Mouse (Mus musculus) bone marrow macrophage, adult 2 months (primary cell): Measurements from ENCODE around the gene Olfr646. TPM values are rescaled to one million over a fixed set of nuclear protein-coding genes. Genes with fewer than 3 reads are reported as not detected.

Source experiments
- H3K27ac ChIP-seq: 2 replicates; pipeline ENCODE4 v1.5.1; 2012; ENCODE audit warnings: low read depth, low read length; ENCODE audit not compliant: insufficient read depth
- H3K4me1 ChIP-seq: 2 replicates; pipeline ENCODE4 v1.6.1; 2012; ENCODE audit warnings: low read length; ENCODE audit not compliant: control insufficient read depth, insufficient read depth
- H3K4me3 ChIP-seq: 2 replicates; pipeline ENCODE4 v1.5.1; 2012; ENCODE audit warnings: mild to moderate bottlenecking, low read length, moderate library complexity; ENCODE audit not compliant: insufficient read depth
- CTCF ChIP-seq: IDR thresholded peaks from 2 replicates; pipeline ENCODE4 v1.5.1; 2012; ENCODE audit warnings: low read depth, mild to moderate bottlenecking, low read length, moderate library complexity
- POLR2A ChIP-seq: IDR thresholded peaks from 2 replicates; pipeline ENCODE4 v1.6.1; 2012; ENCODE audit warnings: mild to moderate bottlenecking, low read depth, low read length, borderline replicate concordance
- polyA plus RNA-seq: library from polyadenylated mRNA; stranded (reverse); fragments of >200 nt; gene quantifications from 2 replicates; pipeline ENCODE4 v1.2.4, GENCODE M21; 2012; ENCODE audit not compliant: missing spikeins, insufficient read depth, insufficient read length

The Olfr646 gene
- not detected in 2 replicates for polyA plus RNA-seq

DNA sequence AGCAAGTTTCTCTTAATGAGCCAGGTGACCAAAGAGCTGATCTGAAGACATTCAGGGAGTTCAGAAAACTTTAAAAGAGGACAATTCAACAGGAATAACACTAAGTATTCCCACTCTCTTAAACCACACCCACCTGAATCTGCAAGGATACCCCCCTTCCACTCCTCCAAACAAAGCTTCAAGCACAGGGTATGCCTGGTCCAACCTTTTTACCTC lies at the start of gene Olfr646:
Gene Olfr646 (plus strand): TSS at position 117 of the 216 bp plus-strand sequence.
- TF ChIP-seq POLR2A, result no peak
- TF ChIP-seq CTCF, result no peak
- H3K4me1 ChIP-seq, result no peaks in the 10 kb centered on the region
- no peak within 1 kb of the TSS for H3K4me3 ChIP-seq
- no peak within 1 kb of the TSS for H3K27ac ChIP-seq

DNA sequence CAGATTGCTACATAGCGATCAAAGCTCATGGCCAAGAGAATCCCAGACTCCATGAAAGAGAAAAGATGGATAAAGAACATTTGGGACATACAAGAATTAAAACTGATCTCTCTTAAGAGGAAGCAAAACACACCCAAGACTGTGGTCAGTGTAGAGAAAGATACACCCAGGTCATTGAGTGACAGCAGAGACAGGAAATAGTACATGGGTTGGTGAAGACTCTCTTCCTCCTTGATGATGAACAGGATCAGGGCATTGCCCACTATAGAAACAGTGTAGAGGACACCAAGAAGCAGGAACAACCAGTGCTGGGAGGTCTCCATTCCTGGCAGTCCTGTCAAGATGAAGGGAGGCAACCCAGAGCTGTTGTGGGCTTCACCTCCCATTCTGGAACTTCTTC lies 45.5 kb upstream of the Olfr646 start:
- TF ChIP-seq POLR2A (no peak), CTCF (no peak)
- H3K27ac ChIP-seq, result no peak overlapping the region

DNA sequence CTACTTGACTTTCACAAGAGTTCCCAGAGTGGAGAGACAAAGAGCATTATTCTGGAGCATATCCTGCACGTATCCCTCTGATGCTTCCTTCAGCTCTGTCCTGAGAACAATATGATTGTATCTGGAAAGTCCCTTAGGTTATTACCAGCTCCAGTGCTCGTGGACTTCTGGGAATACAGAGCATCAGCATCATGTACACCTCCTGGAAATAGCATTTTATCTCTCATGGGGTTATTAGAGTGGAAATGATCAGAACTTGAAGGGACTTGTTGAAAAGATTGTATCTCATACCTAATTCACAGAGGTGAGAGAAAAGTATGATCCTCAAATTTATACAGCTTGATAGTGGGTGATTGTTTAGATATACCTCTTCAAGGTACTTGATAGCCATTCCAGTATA lies 43.3 kb upstream of the Olfr646 start, which contains the start of gene 4930516K23Rik:
Gene 4930516K23Rik (minus strand): TSS at position 101 of the 400 bp plus-strand sequence.
- TF ChIP-seq POLR2A, result no peak
- TF ChIP-seq CTCF, result no peak
- Histone ChIP-seq H3K4me1 (no peaks in the 10 kb centered on the region), H3K4me3 (no peak within 1 kb of the TSS)

More for the DNA sequence above, 45.5 kb upstream of the Olfr646 start:
- no peaks in the 10 kb centered on the region for H3K4me1 ChIP-seq
- H3K4me3 ChIP-seq, result no peak overlapping the region

GRCm38 (mm10) chr7:104071769-104072168 lies 32.9 kb upstream of the Olfr646 start, which contains the start of gene Olfr644:
Gene Olfr644, minus strand, starts transcription at chr7:104071869.
- H3K4me3 ChIP-seq, result no peak within 1 kb of the TSS
- TF ChIP-seq CTCF (no peak), POLR2A (no peak)
- H3K27ac ChIP-seq, result no peak within 1 kb of the TSS
- no peaks in the 10 kb centered on the region for H3K4me1 ChIP-seq

More for the DNA sequence above, 43.3 kb upstream of the Olfr646 start, which contains the start of gene 4930516K23Rik:
- H3K27ac ChIP-seq, result no peak within 1 kb of the TSS

- no peak for TF ChIP-seq CTCF
- TF ChIP-seq POLR2A, result no peak
- H3K4me3 ChIP-seq, result no peak within 1 kb of the TSS
Observed at GRCm38 (mm10) chr7:104085365-104085764, 19.3 kb upstream of the Olfr646 start, which contains the start of gene Olfr645. Gene Olfr645, minus strand, starts transcription at chr7:104085465.

GRCm38 (mm10) chr7:104103913-104104756 lies 538 bp upstream of the Olfr646 start:
- Histone ChIP-seq H3K4me1 (no peaks in the 10 kb centered on the region), H3K4me3 (no peak overlapping the region), H3K27ac (no peak overlapping the region)
- no peak for TF ChIP-seq POLR2A
- TF ChIP-seq CTCF, result no peak

More at GRCm38 (mm10) chr7:104085365-104085764, 19.3 kb upstream of the Olfr646 start, which contains the start of gene Olfr645:
- Histone ChIP-seq H3K27ac (no peak within 1 kb of the TSS), H3K4me1 (no peaks in the 10 kb centered on the region)

DNA sequence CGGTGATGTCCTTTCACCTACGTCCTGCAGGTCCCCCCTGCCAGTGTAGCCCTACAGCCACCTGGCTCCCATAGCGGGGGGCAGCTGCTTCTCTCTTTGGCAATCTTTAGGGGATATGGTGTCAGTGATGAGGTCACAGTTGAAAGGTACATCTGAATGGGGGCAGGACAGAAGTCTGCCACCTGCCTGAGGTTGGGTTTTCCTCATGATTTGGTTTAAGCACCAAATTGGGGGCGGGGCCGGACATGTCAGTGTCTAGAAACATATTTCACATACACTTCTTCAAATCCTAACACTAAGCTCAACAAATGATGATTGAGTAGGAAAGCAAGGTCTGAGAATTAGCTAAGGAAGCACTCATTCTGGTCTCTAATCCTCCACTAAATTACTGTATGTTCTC lies 25.1 kb downstream of the Olfr646 start, which contains the start of gene Ubqln5:
Gene Ubqln5 (minus strand): TSS at position 101 of the 400 bp plus-strand sequence.
- Histone ChIP-seq H3K4me1 (no peaks in the 10 kb centered on the region), H3K4me3 (no peak within 1 kb of the TSS), H3K27ac (no peak within 1 kb of the TSS)
- TF ChIP-seq POLR2A (no peak), CTCF (no peak)

GRCm38 (mm10) chr7:104137305-104137704 lies 32.6 kb downstream of the Olfr646 start, which contains the start of gene Olfr643:
Gene Olfr643, minus strand, starts transcription at chr7:104137405.
- TF ChIP-seq POLR2A (no peak), CTCF (no peak)
- H3K4me1 ChIP-seq, result no peaks in the 10 kb centered on the region
- H3K4me3 ChIP-seq, result no peak within 1 kb of the TSS

GRCm38 (mm10) chr7:104143179-104143578 lies 38.5 kb downstream of the Olfr646 start, which contains the start of gene Ubqln3:
Gene Ubqln3, minus strand, starts transcription at chr7:104143279.
- TF ChIP-seq POLR2A, result no peak
- TF ChIP-seq CTCF, result no peak
- no peak within 1 kb of the TSS for H3K4me3 ChIP-seq
- no peak within 1 kb of the TSS for H3K27ac ChIP-seq
- H3K4me1 ChIP-seq, result no peaks in the 10 kb centered on the region

More at GRCm38 (mm10) chr7:104137305-104137704, 32.6 kb downstream of the Olfr646 start, which contains the start of gene Olfr643:
- H3K27ac ChIP-seq, result no peak within 1 kb of the TSS

DNA sequence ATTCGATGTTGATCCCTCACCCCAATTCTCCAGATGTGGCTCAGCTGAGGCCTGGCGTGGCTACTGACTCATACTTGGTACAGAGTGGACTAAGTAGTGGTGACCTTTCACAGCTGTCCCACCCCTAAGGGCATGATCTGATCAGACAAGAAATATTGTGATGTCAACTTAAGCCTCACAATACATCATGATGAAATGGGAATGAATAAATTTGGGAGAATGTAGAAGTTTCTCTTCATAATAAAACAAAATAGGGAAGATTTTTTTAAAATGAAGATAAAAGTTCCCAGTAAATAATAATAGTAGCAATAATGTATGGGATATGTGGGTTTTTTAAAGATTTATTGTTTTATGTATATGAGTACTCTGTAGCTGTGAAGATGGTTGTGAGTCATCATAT lies 45.8 kb downstream of the Olfr646 start, which contains the start of gene Ubqlnl:
Gene Ubqlnl (minus strand): TSS at position 101 of the 400 bp plus-strand sequence.
- H3K4me1 ChIP-seq, result no peaks in the 10 kb centered on the region
- H3K27ac ChIP-seq, result no peak within 1 kb of the TSS
- H3K4me3 ChIP-seq, result no peak within 1 kb of the TSS
- no peak for TF ChIP-seq POLR2A

Other genes starting within 250 kb of the Olfr646 start
- not detected in 2 replicates for gene Olfr66, start 218.6 kb upstream of the Olfr646 start, polyA plus RNA-seq
- gene Olfr64, start 210.4 kb upstream of the Olfr646 start, polyA plus RNA-seq, result not detected in 2 replicates
- not detected in 2 replicates for gene Olfr65, start 201.4 kb upstream of the Olfr646 start, polyA plus RNA-seq
- not detected in 2 replicates for gene Olfr631, start 176.0 kb upstream of the Olfr646 start, polyA plus RNA-seq
- gene Olfr632, start 170.5 kb upstream of the Olfr646 start, polyA plus RNA-seq, result not detected in 2 replicates
- not detected in 2 replicates for gene Olfr633, start 160.4 kb upstream of the Olfr646 start, polyA plus RNA-seq
- 0.13 TPM in 1 of 2 replicates, not detected in the other for gene Olfr635, start 133.7 kb upstream of the Olfr646 start, polyA plus RNA-seq
- not detected in 2 replicates for gene Olfr638, start 106.1 kb upstream of the Olfr646 start, polyA plus RNA-seq
- 0.12 TPM in 1 of 2 replicates, not detected in the other for gene Olfr639, start 87.6 kb upstream of the Olfr646 start, polyA plus RNA-seq
- gene Olfr640, start 79.3 kb upstream of the Olfr646 start, polyA plus RNA-seq, result not detected in 2 replicates
- not detected in 2 replicates for gene Olfr641, start 69.4 kb upstream of the Olfr646 start, polyA plus RNA-seq
- gene Olfr642, start 52.2 kb upstream of the Olfr646 start, polyA plus RNA-seq, result 0.17 TPM in 1 of 2 replicates, not detected in the other
- not detected in 2 replicates for gene 4930516K23Rik, start 43.4 kb upstream of the Olfr646 start, polyA plus RNA-seq
- gene Olfr644, start 33.0 kb upstream of the Olfr646 start, polyA plus RNA-seq, result not detected in 2 replicates
- gene Olfr645, start 19.4 kb upstream of the Olfr646 start, polyA plus RNA-seq, result not detected in 2 replicates
- gene Ubqln5, start 25.0 kb downstream of the Olfr646 start, polyA plus RNA-seq, result not detected in 2 replicates
- gene Olfr643, start 32.5 kb downstream of the Olfr646 start, polyA plus RNA-seq, result not detected in 2 replicates
- not detected in 2 replicates for gene Ubqln3, start 38.4 kb downstream of the Olfr646 start, polyA plus RNA-seq
- not detected in 2 replicates for gene Ubqlnl, start 45.7 kb downstream of the Olfr646 start, polyA plus RNA-seq
- not detected in 2 replicates for gene Olfm5, start 60.0 kb downstream of the Olfr646 start, polyA plus RNA-seq
- gene Olfr648, start 78.5 kb downstream of the Olfr646 start, polyA plus RNA-seq, result not detected in 2 replicates
- not detected in 2 replicates for gene Olfr649, start 91.1 kb downstream of the Olfr646 start, polyA plus RNA-seq
- 1.7 and 3.0 TPM in 2 replicates for gene Trim6, start 113.9 kb downstream of the Olfr646 start, polyA plus RNA-seq
- 50.1 and 53.9 TPM in 2 replicates for gene Trim34a, start 139.6 kb downstream of the Olfr646 start, polyA plus RNA-seq
- gene Trim5, start 183.2 kb downstream of the Olfr646 start, polyA plus RNA-seq, result 14.9 and 15.9 TPM in 2 replicates
- 70.6 and 78.1 TPM in 2 replicates for gene Trim12a, start 210.6 kb downstream of the Olfr646 start, polyA plus RNA-seq
- 2.5 TPM in 1 of 2 replicates, not detected in the other for gene Trim34b, start 224.6 kb downstream of the Olfr646 start, polyA plus RNA-seq
- 29.4 and 30.3 TPM in 2 replicates for gene Trim12c, start 248.5 kb downstream of the Olfr646 start, polyA plus RNA-seq